Comparison of ENCODE assay signal across 8 mouse cellular contexts in genomic region chr8:111743792-111744696, GRCm38 (mm10). TPM values are rescaled to one million over a fixed set of nuclear protein-coding genes. Genes with fewer than 3 reads are reported as not detected.
DNase-seq lines count a peak whose midpoint lies in the region; ATAC-seq and TF ChIP-seq lines count a peak whose summit lies in the region.

Gene Bcar1 (minus strand): TSS chr8:111743809.

- H3K4me2 ChIP-seq in hindbrain, embryonic 12.5 days (replicated peaks) = peak within 1 kb of the TSS; percentile 61

- intact Hi-C loops in left cerebral cortex, adult 2 months (cut with DNase I) = loop anchor here (2.0 kb wide), 1 partner anchor 27 kb away; no protein-coding TSS in a partner anchor

- peak within 1 kb of the TSS; percentile 99 for H3K4me3 ChIP-seq in hindbrain, embryonic 12.5 days
- H3K4me3 ChIP-seq in left cerebral cortex, adult 2 months = peak within 1 kb of the TSS; percentile 82

- H3K9ac ChIP-seq in hindbrain, embryonic 12.5 days = peak within 1 kb of the TSS; percentile 99

- peaks cover 65% of the 10 kb centered on the region for H3K4me1 ChIP-seq in hindbrain, embryonic 12.5 days

- TF ChIP-seq CTCF in left cerebral cortex, adult 2 months (IDR thresholded peaks at IDR 0.05) = no peak

- H3K9me3 ChIP-seq in hindbrain, embryonic 12.5 days (replicated peaks) = no peaks in the 10 kb centered on the region

- H3K27me3 ChIP-seq in hindbrain, embryonic 12.5 days = no peaks in the 10 kb centered on the region

- peak; percentile 71 for ATAC-seq in hindbrain, embryonic 12.5 days (ENCODE audit: low FRiP score)
- no peak for ATAC-seq in megakaryocyte progenitor cell, adult 5-6 weeks (replicated peaks; ENCODE audit: poor library complexity)

- no peaks in the 10 kb centered on the region for H3K36me3 ChIP-seq in hindbrain, embryonic 12.5 days

- peak within 1 kb of the TSS; percentile 90 for H3K27ac ChIP-seq in hindbrain, embryonic 12.5 days
- peak within 1 kb of the TSS; percentile 89 for H3K27ac ChIP-seq in left cerebral cortex, adult 2 months

- WGBS in hindbrain, embryonic 12.5 days = 14% methylated on average over 30 of the region's 40 CpGs

- DNase-seq in NIH3T3 (ENCODE audit: low read depth) = peak; percentile 87
- peak; percentile 81 for DNase-seq in cerebellum, adult 8-10 months
- peak; percentile 42 to 70 for DNase-seq in frontal cortex, postnatal 10 days (ENCODE audit: low spot score in 2 of 2)
- peak; percentile 77 to 83 for DNase-seq in left cerebral cortex, adult 2 months (ENCODE audit: extremely low spot score in 1 of 2, low spot score in 2 of 2)
- peak; percentile 77 for DNase-seq in lung, postnatal 36 days
- peak; percentile 73 for DNase-seq in right cerebral cortex, postnatal 25 days

RNA-seq across cellular contexts. Expression of gene Bcar1, which starts in this region (rescaled TPM):
- 50.7 and 56.5 TPM in 2 replicates for polyA plus RNA-seq in hindbrain, embryonic 12.5 days (2016; fragmentation: Nextera tagmentation; extraction: Ambion mirVana)
- 10 to 100 TPM; 49.3 to 54.2 TPM for total RNA-seq in left cerebral cortex, adult 2 months (2021)
- 0.15 TPM in 1 of 2 replicates, not detected in the other for total RNA-seq in megakaryocyte progenitor cell, adult 5-6 weeks (2015)
- not detected in 2 replicates for total RNA-seq in megakaryocyte progenitor cell, adult 5-6 weeks (2017)

Comparison
In these comparisons a context has a peak if more than half of its experiments do, and no peak if none do; other contexts are left out.
1. RNA of gene Bcar1 (total RNA-seq): 49.3 to 54.2 TPM in left cerebral cortex, adult 2 months; 0.15 TPM in megakaryocyte progenitor cell, adult 5-6 weeks; every median in the first group is over 10 times any median in the second.
2. Peak in every context shown above with its lines, with median percentiles within 50 percentile points of each other: DNase-seq.